Mouse (Mus musculus) kidney, adult 18-20 months (tissue): Measurements from ENCODE around the gene Ythdf1.
A peak's percentile ranks its signal among the peaks of the same experiment; 100 is the strongest.

Experiments
- DNase-seq: peaks from one replicate; pipeline ENCODE4 v3.0.0; 2021

The Ythdf1 gene

DNA sequence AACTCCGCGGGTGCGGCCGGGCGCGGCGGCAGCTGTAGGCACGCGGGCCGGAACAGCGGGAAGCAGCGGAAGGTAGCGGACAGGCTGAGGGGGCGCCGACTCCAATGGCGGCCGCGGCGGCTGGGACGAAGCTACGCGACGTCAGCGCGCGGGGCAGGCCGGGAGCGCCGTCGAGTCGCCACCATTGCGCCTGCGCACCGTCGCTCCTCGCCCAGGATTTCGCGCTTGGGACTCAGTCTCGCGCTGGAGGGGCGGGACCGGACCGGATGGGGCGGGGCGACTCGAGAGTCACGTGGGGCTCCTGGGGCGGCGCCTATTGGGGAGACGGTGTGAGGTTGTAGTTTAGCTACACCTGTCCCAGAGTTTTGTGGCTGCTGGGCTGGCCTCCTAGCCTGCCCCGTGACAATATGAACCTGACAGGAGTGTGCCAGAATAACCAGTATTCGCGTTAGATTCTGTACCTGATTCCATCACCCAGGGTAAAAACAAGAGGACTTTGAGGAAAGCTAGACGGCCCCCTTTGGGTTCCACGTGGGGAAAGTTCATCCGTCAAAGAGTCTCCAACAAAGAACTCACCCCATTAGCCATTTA lies at the start of gene Ythdf1:
TSS of gene Ythdf1 (minus strand) at position 140 of the 591 bp plus-strand sequence.
- peak; percentile 99 for DNase-seq

GRCm38 (mm10) chr2:180967010-180967763 lies 46.4 kb upstream of the Ythdf1 start, which contains the start of gene Arfgap1:
Gene Arfgap1, plus strand, starts transcription at chr2:180967225.
- peak; percentile 93 for DNase-seq

- no peak for DNase-seq
These were observed 45.5 kb upstream of the Ythdf1 start for GRCm38 (mm10) chr2:180966092-180966882.

DNA sequence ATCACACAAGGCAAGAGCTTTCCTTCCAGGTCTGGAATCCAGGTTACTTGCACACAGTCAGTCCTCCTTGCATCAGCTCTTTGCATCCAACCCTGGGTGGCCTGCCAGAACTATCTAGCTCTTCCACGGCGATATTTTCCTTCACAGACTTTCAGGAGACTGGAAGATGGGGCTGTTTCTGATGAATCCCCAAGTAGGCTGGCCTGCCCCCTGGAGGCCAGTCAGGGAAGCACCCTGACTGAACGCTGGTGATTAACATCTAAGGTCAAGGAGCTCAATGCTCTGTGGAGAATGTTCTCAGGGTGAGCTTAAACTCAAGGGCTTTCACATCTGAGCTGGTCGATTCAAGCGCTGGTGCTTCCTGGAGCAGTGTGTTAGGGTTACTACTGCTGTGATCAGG lies 43.2 kb upstream of the Ythdf1 start:
- DNase-seq: peak; percentile 79

DNA sequence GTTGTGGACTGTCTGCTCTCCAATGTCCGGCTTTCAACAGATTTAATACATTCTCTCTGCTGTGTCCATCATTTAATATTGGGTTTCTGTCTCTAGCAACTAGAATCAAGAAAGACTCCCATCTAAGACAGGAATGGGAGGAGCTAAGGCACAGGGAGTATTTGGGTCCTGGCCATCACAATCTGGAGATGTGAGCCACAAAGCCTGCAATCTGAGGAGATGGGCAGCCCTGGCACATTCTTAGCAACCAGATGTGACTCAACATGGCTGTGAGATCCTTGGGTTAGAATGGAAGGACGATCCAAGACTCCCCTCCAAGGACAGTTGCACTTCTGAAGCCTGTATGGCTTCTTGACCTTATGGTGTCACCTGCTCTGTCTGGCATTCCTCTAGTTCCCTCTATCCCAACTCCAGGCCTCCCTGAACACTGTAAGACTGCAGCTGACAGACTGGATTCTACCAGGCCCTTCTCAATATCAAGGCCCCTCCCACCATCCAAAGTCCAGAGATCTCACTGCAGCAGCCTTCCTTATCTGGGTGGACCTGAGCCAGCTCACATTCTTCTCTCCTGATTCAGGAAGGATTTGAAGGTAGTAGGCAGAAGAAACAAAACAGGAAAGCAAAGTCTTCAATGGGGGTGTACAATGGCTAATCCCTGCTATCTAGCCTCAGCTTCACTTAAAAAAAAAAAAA lies 42.0 kb upstream of the Ythdf1 start:
- DNase-seq: peak; percentile 17

DNA sequence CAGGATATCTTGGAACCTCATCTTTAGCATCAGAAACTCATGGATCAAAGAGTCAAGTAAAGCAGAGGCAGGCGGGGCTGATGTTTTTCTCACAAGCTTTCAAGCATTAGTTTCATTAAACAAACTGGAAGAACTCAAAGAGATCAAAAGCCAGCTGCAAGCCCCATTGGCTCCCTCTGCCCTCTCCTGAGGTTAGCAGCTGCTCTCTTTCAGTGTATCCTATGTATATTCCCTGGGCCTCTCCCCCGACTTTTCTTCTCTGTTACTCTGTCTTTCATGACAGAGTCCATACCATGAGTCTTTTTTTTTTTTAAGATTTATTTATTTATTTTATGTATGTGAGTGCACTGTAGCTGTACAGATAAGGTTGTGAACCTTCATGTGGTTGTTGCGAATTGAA lies 39.4 kb upstream of the Ythdf1 start:
- DNase-seq: no peak

- DNase-seq: no peak
These were observed 38.9 kb upstream of the Ythdf1 start for GRCm38 (mm10) chr2:180959605-180960004.

DNA sequence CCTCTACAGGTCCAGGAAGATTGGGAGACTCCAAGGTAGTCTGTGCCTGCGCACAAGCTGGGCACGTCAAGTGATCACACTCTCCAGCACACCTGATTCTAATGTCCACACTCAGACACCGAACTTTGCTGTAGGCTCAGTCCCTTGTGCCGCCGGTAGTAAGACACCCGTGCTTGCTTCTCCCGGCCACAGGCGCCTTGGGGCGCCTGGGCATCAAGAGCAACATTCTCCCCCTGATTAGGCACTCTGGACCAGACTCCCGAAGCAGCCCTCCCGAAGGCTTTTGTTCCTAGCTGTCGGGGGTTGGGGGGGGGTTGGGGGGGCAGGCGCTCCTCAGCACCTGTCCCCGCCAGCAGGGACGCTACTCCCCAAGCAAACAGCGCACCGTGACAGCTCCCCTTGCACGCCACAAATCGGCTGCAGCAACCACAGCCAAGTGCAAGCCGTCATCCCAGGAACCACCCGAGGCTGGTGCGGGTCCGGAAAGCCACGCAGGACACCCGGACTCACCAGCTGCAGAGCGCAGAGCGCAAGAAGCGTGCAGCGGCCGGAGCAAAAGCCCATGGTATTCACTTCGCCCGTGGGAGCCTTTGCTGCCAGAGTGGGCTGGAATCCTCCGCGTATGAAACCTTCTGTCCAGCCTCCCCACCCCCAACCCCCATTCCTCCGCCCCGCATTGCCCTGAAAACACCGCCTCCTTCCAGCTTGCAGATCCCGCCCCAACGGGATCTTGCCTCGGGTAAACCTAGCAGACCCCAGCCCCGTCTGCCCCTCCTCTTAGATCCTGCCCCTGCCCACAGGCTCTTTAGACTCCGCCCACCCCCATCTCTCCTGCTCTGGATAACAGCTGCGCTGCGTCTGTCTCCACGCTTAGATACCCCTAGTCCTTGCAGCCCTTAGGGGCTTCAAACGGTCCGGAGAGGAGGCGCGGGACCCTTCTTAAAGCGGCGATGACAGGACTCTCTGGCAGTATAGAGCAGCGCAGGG lies 33.6 kb upstream of the Ythdf1 start, which contains the start of gene Nkain4:
TSS of gene Nkain4 (minus strand) at position 639 of the 987 bp plus-strand sequence.
- peak; percentile 24 for DNase-seq

- DNase-seq: no peak
These were observed 32.9 kb upstream of the Ythdf1 start for GRCm38 (mm10) chr2:180953638-180954037.

DNA sequence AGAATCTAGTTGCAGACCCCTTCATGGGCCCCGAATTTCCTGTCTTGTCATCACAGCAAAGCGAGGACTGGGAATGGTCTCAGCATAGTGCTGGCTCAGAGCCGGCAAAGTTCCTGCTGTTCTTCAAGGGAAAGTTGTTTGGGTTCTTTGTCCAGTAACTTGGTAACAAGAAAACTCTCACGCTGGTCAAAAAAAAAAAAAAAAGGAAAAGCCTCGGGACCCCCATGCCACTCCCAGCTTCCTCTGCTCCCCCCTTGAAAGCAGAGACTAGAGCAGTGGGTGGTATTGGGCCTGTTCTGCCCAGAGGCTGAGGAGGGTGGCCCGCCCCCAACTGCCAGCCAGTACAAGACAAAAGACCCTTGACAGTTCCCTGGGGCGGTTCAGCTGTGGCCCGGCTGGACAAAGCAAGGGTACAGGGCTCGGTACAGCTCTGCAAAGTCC lies 32.0 kb upstream of the Ythdf1 start:
- no peak for DNase-seq

- no peak for DNase-seq
These were observed 29.2 kb upstream of the Ythdf1 start for GRCm38 (mm10) chr2:180949947-180950346.

GRCm38 (mm10) chr2:180941869-180942268 lies 21.1 kb upstream of the Ythdf1 start:
- DNase-seq: no peak

GRCm38 (mm10) chr2:180940187-180940586 lies 19.4 kb upstream of the Ythdf1 start:
- no peak for DNase-seq

GRCm38 (mm10) chr2:180932418-180932817 lies 11.7 kb upstream of the Ythdf1 start:
- DNase-seq: no peak

- no peak for DNase-seq
These were observed 8.0 kb upstream of the Ythdf1 start, which contains the start of gene Birc7 for GRCm38 (mm10) chr2:180928723-180929122. Gene Birc7, plus strand, starts transcription at chr2:180929023.

- DNase-seq: peak; percentile 82
These were observed 4.4 kb upstream of the Ythdf1 start for GRCm38 (mm10) chr2:180925176-180925575.

- DNase-seq: no peak
These were observed 2.0 kb upstream of the Ythdf1 start for GRCm38 (mm10) chr2:180922739-180923138.

GRCm38 (mm10) chr2:180919913-180920809 lies 588 bp downstream of the Ythdf1 start:
- DNase-seq: no peak

- DNase-seq: no peak
These were observed 4.8 kb downstream of the Ythdf1 start for GRCm38 (mm10) chr2:180915886-180916433.

DNA sequence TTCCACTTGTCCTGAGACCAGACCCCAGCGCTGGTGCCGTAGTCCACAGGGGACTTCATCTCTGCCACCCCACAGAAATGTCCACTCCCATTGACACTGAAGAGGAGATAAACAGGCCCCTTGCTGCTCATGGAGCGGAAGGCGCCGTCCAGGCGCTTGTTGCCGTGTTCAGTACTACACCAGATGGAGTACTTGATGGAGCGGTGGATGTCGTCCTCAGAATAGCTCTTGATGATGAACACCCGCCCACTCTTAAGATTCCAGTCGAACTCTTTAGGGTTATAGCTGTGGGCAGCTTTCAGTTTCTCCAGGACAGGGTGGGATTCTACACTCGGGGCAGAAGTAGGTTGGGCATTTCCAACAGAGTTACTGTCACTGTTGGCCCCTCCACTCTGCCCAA lies 9.8 kb downstream of the Ythdf1 start:
- DNase-seq: no peak
